Mouse (Mus musculus): Measurements from ENCODE around the gene Kcne1. TPM values are rescaled to one million over a fixed set of nuclear protein-coding genes. Genes with fewer than 3 reads are reported as not detected.

Gene Kcne1
- polyA plus RNA-seq, 1 experiment from 2014 or later = 0.08 TPM

- no peak for DNase-seq (ENCODE audit: low spot score)
These were observed 50.1 kb downstream of the Kcne1 start for GRCm38 (mm10) chr16:92309126-92309525.

DNA sequence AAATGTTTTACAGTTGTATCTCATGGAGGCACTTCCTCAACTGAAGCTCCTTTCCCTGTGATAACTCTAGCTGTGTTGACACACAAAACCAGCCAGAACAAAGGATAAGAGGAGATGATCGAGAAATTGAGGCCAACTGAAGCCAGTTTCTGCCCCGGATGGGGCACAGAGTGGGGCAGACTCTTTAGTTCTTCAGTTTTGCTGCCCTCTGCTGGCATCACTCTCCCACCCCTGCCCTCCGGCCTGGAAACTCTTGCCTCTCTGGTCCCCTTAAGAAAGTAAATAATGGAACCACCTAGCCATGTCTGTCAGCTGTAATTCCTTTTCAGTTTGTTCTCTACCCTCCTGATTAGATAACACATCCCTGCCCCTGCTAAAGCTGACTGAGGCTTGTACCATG, 51.3 kb downstream of the Kcne1 start:
- DNase-seq (ENCODE audit: low spot score) = no peak

- DNase-seq (ENCODE audit: low spot score) = peak; percentile 40
These were observed 53.7 kb downstream of the Kcne1 start for GRCm38 (mm10) chr16:92305519-92305918.

DNA sequence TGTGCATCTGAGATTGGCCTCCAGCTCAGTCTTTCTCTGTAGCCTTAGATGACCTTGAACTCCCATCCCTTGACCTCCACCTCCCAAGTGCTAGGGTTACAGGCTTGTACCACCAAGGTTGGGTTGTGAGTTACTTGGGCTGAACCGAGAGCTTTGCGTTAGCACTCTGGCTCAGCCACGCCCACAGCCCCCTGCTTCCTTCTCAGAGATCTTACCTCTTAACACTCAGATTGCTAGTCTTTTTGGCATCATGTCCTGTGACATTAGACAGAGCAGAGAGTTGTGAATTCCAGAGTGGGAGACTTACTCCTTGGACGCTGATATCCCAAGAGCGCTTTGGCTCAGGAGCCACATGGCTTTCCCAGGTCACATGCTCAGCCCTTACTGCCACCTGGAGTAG, 56.8 kb downstream of the Kcne1 start:
- DNase-seq (ENCODE audit: low spot score) = no peak

- no peak for DNase-seq (ENCODE audit: low spot score)
These were observed 57.3 kb downstream of the Kcne1 start for GRCm38 (mm10) chr16:92301989-92302388.

- no peak for DNase-seq (ENCODE audit: low spot score)
These were observed 57.9 kb downstream of the Kcne1 start for GRCm38 (mm10) chr16:92301412-92301806.

- peak; percentile 96 for DNase-seq (ENCODE audit: low spot score)
These were observed 58.4 kb downstream of the Kcne1 start, which contains the start of gene Smim11 for GRCm38 (mm10) chr16:92300649-92301411. Gene Smim11 (plus strand): TSS chr16:92301286.

Other genes with a start within 250 kb of the Kcne1 start
- 0.13 TPM in 1 of 2 replicates, not detected in the other for gene Kcne2, start 67.1 kb downstream of the Kcne1 start, polyA plus RNA-seq (2015; fragmentation: Nextera tagmentation; extraction: Ambion mirVana)
- gene Smim11, start 58.2 kb downstream of the Kcne1 start, polyA plus RNA-seq (2015; fragmentation: Nextera tagmentation; extraction: Ambion mirVana) = 157 and 168 TPM in 2 replicates
- gene Fam243, start 38.0 kb downstream of the Kcne1 start, polyA plus RNA-seq (2015; fragmentation: Nextera tagmentation; extraction: Ambion mirVana) = 0.05 TPM in 1 of 2 replicates, not detected in the other
- 26.5 and 29.3 TPM in 2 replicates for gene Rcan1, start 111.4 kb upstream of the Kcne1 start, polyA plus RNA-seq (2015; fragmentation: Nextera tagmentation; extraction: Ambion mirVana)
- gene Clic6, start 126.3 kb upstream of the Kcne1 start, polyA plus RNA-seq (2015; fragmentation: Nextera tagmentation; extraction: Ambion mirVana) = 0.20 and 0.24 TPM in 2 replicates